Mouse (Mus musculus) adipocyte (in vitro differentiated cells): Measurements from ENCODE around the gene Mxd3.

ENCODE experiments used
- DNase-seq: peaks from one replicate; pipeline ENCODE4 v3.0.0-alpha.2; 2016; ENCODE audit warnings: low spot score

Gene Mxd3

DNA sequence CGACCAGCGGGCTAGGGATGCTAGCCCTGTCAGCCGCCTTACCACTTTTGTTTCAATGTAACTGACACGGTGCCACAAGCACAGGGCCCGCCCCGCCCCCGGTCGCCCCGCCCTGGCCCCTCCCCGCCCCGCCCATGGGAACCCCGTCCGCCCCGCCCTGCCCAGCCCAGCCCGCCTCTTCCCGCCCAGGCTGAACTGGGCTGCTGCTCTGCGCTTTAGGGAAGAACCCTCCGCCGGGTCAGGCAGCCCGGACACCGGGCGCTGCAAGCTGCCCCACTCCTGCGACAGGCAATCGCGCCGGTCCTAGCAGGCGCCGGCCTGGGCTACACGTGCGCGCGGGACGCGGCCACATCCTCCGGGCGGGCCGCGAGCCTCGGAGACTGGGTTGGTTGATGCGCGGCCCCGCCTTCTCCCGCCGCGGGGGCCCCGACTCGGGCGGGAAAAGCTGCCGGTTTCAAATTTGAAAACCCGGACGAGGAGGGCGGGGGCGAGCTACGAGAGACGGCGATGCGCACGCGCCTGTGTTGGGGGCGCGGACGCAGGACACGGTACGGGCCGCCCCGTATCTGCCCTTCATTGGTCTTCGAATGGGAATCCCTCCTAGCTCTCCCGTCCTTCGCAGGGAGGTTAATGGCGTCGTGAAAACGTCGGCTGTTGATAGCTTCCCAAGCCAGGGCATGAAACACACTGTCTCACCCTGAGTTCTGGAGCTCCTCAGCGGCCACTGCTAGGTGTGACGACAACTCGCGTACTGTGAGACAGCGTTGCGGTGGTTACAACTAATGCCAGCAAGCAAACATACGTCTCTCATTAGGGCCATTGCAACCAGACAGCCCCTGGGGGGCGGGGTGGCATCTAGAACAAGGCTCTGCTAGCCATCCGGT is at the start of gene Mxd3:
TSS of gene Mxd3 (minus strand) at position 141 of the 884 bp plus-strand sequence.
- DNase-seq = peak; percentile 70

DNA sequence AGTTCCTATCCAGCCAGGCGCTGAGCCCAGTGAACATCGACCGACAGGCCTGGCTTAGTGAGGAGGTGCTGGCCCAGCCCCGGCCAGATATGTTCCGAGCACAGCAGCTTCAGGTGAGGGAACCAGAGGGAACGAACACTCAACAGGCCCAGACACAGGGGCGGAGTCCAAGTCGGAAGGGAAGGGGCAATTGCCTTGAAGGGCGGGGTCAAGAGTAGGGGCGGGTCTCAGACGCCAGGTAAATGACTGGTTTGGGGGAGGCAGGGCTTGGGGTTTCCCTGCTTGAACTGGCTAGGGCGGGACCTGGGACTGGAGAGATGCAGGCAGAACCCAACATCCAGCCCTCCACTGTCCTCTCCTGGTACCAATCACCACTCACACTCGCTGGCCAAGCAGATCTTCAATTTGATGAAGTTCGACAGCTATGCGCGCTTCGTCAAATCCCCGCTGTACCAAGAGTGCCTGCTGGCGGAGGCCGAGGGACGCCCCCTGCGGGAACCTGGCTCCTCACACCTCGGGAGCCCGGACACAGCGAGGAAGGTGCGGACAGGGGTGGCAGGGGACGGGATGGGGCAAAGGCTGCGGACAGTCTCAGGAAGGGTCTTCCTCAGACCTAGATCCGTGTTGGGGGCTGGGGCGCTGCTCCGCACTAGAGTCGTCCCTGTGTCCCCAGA is 49.4 kb upstream of the Mxd3 start:
- DNase-seq = no peak

DNA sequence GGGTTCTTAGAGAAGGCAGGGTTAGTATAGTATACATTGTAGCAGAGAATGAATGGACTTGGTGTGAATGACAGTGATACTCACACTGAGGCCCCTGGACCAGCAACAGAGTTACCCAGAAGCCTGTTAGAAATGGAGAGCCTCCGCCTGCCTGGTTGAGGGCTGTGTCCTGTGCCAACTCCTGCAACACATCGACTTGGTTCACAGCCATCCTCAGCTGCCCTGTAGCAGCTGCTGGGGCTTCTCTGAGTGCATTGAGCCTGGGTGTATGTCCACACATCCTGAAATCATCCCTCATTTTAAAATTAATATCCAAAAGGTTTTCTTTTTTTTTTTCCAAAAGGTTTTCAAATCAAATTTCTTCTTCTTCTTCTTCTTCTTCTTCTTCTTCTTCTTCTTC is 46.3 kb upstream of the Mxd3 start:
- no peak for DNase-seq

DNA sequence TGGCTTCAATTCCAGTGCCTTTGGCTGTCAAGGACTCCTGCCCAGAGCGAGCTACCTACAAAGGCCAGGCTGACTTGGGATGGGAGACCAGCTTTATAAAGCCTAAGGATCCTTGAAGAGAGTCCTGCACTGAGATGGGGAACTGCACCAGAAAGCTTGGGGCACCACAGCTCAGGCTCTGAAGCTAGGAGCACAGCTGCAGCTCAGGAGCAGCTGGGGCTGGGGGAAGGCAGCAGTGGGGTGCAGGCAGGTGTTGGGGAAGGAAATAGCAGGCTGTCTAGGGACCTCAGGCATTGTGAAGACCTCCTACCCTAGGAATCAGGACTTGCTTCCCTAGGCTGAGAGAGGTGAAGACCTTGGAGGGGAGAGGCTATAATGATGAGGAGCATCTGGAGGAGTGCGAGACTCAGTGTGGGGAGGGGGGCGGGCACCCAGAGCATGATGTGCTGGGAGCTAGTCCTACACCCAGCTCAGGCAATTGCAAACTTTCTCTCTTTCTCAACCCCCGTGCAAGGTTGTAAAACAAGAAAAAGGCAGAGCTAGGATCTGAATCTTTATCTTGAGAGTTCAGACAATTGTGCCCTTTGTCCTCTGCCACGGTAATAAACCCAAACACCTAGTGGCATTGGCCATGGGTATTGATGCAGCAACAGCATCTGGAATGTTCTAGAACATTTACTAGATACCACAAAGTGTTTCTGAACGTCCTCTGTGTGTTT is 44.7 kb upstream of the Mxd3 start:
- no peak for DNase-seq

DNA sequence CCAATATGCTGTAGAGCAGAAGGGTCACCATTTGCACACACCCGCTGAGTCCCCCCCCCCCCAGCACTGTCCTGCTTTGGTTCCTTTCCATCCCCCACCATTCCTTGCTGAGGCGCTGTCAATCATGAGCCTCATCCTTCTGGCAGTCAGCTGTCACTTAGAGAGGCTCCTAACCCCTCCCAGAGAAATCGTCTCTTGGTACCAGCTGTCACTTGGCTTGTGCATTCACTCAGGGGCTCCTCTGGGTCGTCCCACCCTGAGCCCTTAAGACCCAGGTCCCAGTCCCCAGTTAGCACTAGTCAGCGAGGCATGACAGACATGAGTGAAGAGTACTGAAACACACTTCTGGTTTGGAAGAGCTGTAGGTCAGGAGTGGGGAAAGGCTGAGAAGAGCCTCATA is 42.1 kb upstream of the Mxd3 start:
- DNase-seq = no peak

DNA sequence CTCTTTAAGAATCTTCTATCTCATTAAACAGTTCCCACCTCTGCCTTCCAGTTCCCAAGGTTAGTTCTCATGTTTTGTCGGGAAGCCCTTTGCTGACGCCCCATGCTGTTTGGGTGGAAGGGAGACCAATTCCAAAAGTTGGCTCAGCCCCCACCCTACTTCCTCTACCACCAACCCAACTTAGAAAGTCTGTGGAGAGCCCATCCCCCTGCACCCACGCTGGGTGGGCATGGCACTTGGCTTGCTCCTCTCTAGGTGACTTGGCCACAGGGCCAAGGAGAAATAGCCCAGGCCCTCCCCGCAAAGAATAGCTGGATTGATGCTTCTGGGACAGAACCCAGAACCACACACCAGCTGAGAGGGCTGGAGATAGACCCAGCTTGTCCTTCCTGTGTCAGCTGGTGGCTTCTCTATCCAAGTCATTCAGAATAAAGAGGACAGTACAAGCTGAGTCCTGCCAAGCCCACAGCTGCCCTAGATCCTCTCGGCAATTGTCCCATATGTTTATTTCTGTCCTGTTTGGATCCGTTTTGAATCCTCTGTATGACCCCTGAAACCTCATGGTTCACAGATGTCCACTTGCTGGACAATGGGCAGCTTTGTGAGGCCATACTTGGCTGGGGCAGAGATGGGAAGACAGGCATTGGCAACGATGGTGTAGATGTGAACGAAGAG is 41.5 kb upstream of the Mxd3 start:
- peak; percentile 9 for DNase-seq

DNA sequence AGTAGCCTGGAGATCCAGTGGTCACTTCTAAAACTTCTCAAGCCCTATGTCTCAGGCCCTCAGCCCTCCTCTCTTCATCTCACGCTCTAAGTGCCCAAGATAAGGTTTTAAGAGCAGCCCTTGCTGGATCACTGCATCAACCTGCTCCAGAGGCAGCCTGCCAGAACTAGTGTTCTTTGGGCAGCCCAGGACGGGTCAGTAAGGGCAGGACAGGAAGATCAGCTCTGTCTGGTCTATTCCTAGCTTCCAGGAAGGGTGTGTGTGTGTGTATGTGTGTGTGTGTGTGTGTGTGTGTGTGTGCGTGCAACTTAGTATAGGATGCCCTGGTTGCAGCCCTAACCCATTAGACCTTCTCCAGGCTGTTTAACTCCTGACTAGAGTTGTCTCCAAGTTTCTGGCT is 40.6 kb upstream of the Mxd3 start:
- DNase-seq = no peak

DNA sequence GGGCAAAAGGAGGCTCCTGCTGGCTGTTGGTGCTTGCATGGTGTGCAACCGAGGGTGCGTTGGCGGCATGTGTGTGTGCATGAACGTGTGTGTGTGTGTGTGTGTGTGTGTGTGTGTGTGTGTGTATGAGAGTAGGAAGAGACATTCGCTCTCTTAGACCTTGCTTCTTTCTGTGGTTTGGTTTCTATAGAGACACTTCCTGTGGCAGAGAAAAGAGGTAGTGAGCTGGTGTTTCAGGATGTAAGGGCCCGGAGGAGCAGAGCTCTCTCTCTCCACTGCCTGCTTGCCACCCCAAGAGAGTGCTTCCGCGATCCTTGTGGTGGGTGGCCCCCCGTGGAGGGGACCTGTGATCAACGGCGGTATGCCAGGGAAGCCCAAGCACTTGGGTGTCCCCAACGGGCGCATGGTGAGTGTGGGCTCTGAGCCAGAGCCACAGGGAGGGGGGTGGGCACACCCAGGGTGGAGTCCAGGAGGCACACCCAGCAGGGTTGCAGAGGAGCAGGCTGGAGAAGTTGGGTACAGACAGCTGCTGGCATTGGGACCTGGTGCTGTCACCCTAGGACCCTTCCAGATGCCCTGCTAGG is 40.0 kb upstream of the Mxd3 start, which contains the start of gene Rgs14:
TSS of gene Rgs14 (plus strand) at position 202 of the 584 bp plus-strand sequence.
- DNase-seq = no peak

DNA sequence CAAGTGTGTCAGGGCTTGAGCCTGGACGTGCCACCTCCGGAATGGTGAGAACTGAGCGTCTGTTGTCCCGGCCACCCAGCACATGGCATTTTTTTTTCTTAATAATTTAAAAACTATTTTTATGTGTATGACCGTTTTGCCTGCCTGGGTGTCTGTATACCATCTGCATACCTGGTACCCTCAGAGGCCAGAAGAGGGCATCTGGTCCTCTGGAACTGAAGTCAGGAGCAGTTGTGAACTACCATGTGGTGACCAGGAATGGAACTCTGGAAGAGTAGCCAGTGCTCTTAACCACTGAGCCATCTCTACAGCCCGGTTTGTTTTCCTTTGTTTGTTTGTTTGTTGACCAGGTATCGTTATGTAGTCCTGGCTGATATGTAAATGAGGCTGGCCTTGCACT is 38.8 kb upstream of the Mxd3 start:
- no peak for DNase-seq

DNA sequence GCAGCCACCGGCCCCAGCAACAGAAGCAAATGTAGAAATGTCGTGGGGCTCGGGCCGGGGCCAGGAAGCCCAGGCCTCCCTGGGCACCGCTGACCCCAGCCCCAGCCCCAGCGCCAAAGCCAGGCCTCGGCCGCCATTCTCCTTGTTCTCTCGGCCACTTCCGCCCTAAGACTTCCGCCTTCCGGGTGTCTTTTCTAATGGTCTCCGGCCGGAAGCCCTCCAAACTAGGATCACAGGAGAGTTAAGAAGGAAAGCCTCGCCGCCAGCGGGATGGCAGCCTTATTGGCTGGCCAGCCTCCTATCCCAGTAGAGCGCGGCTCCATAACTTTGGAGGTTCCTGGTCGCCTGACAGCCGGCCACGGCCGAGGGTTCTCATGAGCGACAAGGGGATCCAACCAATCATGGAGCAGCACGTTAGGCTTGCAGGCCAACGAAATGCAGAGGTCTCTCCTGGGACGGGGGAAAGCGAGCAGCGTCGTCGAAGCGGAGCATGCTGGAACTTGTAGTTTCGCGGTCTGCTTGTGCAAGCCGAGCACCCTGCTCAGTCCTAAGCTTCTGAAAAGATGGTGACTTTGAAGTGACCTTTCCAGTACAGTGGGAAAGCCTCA is 32.9 kb upstream of the Mxd3 start, which contains the start of gene Lman2:
TSS of gene Lman2 (minus strand) at position 331 of the 608 bp plus-strand sequence.
- peak; percentile 99 for DNase-seq

DNA sequence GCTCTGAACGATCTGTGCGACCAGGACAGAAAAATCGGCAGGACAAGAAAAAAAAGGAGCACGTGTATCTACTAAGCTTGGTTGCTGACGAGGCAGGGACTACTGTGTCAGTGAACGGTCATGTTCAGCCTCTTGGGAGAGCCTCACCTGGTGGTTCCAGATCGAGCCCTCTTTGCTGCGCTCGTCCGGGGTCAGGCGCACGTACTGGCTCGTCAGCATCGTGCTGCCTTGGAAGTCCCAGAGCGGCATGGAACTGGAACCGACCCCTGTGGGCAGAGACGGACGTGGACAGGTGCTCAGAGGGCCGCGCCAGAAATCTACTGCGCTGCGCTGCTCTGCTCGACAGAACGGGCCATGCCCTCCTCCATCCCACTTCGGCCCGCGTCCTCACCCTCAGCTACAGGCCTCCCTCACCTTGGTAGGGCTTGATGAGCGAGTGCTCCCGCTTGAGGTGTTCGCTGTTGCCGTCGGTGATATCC is 32.4 kb upstream of the Mxd3 start:
- DNase-seq = peak; percentile 21

DNA sequence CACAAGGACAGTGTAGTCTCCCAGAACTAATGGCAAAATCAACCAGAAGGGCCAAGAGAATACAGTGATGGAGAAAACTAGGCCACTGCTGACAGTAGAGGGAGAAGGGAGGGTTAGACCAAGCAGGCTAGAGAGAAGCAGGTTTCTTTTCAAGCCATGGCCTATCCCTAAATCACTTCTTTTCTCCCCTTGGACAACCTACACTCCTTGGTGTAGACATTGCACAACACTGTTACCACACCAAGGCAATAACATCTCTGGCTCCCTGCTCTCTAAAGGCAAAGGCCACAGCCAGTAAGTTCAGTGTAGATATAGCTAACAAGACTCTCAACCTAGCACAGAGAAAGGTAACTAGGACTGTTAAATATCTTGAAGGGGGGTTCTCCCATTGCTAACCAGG is 31.5 kb upstream of the Mxd3 start:
- peak; percentile 68 for DNase-seq

DNA sequence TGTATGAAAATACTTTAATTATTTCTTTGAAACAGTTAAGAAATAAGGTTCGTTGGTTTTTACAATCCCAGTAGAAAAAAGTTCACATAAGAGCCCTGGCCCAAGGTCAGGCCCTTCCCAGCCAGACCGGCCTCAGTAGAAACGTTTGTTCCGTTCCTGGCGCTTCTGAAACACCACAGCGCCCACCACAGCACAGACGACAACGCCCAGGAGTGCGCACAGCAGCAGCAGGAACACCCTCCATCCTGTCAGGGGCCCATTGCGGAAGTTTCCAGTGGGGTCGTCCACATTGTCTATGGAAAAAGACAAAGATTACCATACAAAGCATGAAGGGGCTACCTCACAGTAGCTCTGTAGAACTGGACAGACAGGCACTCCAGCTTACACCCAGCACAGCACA is 17.1 kb upstream of the Mxd3 start:
- no peak for DNase-seq

DNA sequence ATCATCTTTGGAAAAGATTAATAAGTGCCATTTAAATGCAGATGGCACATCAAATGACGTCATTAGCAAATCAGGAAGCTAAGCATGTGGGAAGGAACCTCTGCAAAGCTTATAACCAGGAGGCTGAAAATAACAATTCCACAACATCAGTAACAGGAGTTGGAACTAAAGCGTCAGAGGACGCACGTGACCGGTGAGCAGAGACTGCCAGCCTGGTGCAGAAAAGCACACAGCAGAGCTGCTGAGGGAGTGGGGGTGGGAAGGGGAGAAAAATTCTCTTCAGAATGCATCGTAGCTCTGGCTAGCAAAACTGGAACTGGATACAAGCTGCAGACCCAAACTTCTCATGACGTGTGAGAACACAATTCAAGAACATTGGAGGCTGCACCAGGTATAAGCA is 14.7 kb upstream of the Mxd3 start:
- no peak for DNase-seq

DNA sequence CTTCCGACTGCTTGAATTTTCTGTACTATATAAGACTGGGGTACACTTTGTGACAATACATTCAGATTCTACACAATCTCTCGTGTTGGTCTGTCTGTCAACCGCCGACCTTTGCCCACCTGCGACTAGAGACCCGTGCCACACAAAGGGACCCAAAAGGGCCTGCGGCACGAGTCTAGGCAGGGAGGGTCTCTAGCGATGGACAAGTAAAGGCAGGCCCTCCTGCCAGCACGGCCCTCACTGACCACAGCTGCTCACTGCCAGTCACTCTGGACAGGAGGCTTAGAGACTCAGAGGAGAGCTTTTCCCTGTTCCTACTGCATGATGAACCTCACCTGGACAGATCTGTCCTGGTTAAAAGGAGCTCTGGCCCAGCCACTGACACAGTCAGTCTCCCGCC is 12.8 kb upstream of the Mxd3 start:
- DNase-seq = no peak

DNA sequence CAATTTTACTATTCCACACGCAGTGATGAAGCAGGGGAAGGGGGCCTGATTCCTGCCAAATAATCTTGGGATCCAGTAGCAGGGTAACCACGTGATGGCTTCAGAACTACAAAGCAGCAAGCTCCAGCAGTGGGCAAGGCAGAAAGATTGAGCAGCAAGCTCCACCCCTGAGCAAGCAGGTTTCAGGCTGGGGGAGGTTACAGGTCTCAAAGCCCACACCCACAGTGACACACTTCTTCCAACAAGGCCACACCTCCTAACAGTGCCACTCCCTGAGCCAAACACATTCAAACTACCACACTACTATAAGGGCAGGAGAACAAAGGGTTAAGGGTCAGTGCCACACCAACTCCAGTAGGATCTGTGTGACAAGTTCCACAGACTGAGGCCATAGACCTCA is 9.6 kb upstream of the Mxd3 start:
- peak; percentile 35 for DNase-seq

DNA sequence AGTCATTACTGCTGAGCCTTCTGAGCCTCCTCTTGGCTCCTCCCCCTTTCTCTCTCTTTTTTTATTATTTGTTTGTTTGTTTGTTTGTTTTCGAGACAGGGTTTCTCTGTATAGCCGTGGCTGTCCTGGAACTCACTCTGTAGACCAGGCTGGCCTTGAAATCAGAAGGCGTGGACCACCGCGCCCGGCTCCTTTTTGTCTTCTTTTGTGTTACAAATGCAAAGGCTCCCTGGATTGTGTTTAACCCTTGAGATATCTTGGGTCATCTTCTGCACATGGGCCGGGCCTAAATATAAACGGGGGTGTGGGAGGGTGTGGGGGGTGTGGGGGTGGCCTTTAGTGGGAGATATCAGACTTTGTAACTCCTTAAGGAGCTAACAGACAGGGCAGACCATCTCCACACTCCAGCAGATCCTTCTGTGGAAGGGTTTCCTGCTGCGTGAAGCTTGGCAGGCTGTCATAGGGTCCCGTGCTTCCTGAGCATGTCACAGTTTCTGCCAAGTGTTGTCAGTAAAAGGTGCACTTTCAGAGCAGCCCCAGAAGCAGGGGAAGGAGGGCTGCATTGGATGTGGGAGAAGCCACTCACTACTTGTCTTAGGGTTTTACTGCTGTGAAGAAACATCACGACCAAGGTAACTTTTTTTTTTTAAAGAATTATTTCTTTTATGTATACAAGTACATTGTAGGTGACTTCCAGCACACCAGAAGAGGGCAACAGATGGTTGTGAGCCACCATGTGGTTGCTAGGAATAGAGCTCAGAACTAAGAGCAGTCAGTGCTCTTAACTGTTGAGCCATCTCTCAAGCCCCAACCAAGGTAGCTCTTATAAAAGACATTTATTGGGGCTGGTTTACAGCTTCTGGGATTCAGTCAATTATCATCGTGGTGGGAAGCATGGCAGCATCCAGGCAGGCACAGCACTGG is 8.8 kb upstream of the Mxd3 start:
- no peak for DNase-seq

DNA sequence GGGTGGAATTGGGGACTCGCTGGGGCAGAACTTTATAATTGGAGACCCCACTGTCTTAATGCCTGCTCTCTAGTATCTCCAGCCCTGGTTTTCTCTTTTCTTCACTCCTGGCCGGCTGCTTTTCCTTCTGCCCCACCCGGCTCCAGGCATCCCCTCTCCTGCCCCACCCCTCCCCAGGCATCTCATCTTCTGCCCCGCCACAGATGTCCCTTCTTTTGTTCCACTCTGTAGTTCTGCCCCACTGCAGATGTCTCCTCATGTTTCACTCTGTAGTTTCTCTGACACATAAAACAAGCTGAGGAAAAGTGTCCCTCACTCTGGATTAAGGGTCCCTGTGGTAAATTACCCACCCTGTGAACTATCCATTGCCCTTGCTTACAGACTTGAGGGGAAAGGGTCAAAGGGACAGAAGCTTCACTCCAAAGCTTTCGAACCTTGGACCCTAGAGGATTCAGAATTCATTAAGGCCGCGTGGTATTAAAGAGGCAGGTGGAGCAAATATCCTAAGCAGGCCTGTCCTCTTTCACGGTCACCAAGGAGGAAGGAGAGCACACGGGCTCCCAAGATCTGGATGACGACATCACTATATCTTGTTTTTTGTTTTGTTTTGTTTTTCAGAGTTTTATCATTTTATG is 7.8 kb upstream of the Mxd3 start:
- DNase-seq = no peak

DNA sequence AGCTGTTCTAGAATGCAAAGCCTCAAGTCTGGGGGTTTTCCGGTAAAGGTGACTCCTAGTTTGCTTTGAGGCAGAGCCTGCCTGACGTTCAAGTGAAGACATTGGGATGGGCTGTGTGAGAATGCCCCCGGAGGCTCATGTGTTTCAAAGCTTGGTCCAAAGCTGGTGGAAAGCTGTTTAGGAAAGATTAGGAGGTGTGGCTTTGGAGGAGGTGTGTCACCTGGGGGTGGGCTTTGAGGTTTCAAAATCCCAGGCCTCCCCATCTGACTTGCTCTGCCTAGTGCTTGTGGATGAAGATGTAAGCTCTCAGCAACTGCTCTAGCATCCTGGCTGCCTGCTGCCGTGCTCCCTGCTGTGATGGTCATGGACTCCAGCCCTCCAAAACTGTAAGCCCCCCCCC is 6.1 kb upstream of the Mxd3 start:
- no peak for DNase-seq

DNA sequence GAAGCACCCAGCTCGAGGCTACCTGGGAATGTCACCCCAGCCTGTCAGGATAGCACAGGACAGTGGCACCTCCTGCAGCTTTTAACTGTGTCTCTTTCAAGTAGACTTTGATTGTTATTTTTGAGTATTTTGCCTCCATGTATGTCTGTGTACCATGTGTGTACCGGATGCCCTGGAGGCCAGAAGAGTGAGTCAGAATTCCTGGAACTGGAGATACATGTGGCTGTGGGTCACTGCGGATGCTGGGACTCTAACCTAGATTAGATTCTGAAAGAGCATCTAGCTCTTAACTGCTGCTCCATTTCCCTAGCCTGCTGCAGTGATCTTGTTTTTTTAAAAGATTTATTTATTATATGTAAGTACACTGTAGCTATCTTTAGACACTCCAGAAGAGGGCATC is 2.7 kb upstream of the Mxd3 start:
- no peak for DNase-seq
